Mouse (Mus musculus) hematopoietic stem cell, adult 5-6 weeks (primary cell): Measurements from ENCODE around the gene Peak1. TPM values are rescaled to one million over a fixed set of nuclear protein-coding genes. Genes with fewer than 3 reads are reported as not detected.
A peak's percentile ranks its signal among the peaks of the same experiment; 100 is the strongest.

ENCODE experiments used
- ATAC-seq, 2 experiments: fragments of 125-278 bp in 1 of 2; replicated peaks in 1 of 2; 2 replicates each; pipeline ENCODE4 v1.8.0; 2016 to 2017; ENCODE audit warnings: inconsistent platforms in 2 of 2, mild to moderate bottlenecking in 2 of 2, moderate number of reproducible peaks in 2 of 2, low read depth in 1 of 2, moderate TSS enrichment in 1 of 2; ENCODE audit not compliant: low FRiP score in 2 of 2, poor library complexity in 2 of 2, severe bottlenecking in 2 of 2, insufficient read depth in 1 of 2, low TSS enrichment in 1 of 2
- total RNA-seq: library from RNA; stranded (forward); fragments of 172-1452, 232-1000 nt; gene quantifications from 2 replicates; pipeline ENCODE4 v1.2.3, GENCODE M21; 2017

Gene Peak1
- total RNA-seq, 1 experiment from 2014 or later, result 31.5 TPM

DNA sequence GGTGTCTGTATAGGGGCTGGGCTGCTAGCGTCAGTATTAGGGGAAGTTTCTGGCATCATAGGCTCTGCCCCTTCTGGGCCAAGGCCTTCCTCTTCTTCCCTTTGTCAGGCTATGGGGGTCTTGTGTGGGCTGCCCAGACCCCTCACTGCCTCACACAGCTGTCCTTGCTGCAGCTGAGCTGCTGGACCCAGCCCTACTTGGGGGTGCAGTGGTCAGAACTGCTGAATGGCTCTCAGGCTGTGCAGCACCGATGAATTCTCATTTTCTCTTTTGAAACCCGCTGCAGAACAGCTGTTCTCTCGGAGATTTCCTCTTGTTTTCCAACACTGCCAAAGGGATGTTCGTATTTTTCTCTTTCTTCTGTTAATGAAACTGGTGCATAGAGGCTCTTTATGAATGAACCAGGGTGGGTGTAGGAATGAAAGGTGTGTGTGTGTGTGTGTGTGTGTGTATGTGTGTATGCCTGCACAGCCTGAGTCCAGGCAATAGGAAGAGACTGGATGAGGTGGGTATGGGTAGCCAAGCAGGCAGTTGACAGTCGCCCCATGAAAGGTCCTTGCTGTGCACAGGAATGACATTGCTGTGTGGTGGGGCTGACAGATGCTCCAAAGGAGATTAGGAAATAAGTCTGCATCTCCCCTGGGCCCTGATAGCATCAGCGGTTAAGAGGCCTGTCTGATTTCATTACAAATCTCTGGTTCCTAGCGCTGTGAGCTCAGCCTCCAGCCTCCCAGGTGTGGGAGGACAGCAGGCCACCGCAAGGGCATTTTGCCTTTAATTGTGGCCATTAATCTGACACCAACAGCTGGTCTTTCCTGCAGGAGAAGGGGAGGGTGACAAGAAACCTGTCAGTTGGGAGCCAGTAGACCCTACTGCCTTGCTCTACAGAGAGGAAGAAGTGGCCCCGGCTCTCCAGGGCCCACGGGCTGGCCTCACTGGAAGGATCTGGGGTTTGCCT, 226.1 kb downstream of the Peak1 start:
- ATAC-seq, result no peak

DNA sequence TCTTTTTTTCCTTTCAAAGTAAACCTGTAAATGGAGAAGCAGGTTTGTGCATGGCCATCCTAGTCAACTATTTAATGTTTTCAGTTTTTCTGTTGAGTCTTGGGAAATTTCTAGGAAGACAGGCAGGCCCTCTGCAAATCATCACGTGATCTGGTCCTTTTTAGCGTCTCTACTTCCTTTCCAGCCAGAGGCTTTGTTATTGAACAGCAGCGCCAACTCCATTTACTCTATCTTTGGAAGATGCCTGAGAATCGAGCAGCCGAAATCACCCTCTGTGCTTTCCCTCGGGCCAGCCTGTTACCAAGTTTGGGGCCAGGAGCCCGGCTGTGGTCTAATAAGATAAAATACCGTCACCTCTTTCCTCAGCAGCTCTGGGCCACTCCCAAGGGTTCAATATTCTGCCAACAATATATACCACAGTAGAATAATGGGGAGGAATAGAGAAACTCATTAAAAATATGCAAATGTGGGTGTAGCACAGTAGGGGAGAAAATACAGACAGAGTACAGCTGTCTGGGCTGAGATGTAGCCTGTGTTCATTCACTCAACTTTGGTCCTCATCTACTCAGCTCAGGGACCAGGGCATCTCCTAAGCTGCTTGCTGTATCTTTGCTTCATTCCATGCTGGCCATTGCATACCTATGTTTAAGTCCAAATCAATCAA, 237.6 kb downstream of the Peak1 start:
- ATAC-seq, result no peak

GRCm38 (mm10) chr9:56179416-56180117, 238.3 kb downstream of the Peak1 start:
- ATAC-seq, result peak; percentile 72 to 93; a peak in 3 of 4 replicates

GRCm38 (mm10) chr9:56177354-56177753, 240.5 kb downstream of the Peak1 start:
- no peak for ATAC-seq

GRCm38 (mm10) chr9:56175316-56175715, 242.6 kb downstream of the Peak1 start:
- no peak for ATAC-seq

GRCm38 (mm10) chr9:56167690-56168089, 250.2 kb downstream of the Peak1 start:
- ATAC-seq, result no peak

DNA sequence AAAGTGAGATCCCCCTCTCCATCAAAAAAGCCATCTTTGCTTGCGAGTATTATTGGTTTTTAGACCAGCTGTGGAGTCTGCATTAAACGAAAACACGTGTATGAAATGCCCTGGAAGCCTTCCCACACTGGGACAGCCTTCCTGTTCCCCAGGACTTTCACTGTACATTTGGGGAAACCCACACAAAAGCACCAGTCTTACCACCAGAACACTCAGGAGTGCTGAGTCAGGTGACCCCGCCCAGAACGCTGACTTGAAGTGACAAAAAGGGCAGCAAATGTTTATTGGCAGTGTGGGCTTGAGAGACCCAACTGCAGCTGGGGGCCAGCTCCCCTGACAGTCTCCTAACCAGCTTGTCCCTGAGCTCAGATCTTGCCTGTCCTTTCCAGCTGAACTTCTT, 251.7 kb downstream of the Peak1 start:
- peak; percentile 71 to 80; a peak in 3 of 4 replicates for ATAC-seq

GRCm38 (mm10) chr9:56165377-56165776, 252.5 kb downstream of the Peak1 start, which contains the start of gene Tspan3:
Gene Tspan3, minus strand, starts transcription at chr9:56165477.
- no peak for ATAC-seq

DNA sequence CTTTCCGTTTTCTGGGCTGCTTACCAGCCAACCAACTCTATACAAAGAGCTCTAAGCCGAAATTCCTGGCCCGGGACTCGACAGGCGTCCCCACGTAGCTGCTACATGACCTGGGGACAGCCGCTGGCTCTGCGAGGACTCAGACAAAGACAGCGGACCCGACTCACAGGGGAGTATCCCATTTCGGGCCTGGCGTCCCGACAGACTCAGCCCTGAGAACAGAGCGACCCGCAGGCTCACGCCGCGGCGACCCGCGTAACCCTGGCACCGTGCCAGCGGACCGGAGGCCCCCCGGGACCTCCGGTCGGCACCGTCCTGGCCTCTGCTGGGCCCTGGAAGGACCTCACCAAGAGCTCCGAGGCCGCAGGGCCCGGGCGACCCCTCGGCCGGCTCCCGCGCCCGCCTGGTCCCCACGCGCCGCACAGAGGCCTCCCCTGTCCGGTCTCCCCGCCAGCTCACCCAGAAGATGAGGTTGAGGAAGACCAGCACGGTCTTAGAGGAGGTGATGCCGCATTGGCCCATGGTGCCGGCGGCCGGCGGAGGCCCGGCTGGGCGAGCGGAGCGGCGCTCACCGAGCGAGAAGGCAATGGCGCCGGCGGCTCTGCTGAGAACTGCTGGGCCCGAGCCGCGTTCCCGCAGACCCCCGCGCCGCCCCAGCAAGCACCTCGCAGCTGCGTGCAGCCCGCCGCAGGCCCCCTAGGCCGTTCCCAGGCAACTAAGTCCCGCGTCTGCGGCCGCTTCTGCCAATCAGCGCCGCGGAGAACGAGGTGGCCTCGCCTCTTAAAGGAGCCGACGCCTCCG, 257.3 kb downstream of the Peak1 start:
- peak; percentile 92 to 93 for ATAC-seq

DNA sequence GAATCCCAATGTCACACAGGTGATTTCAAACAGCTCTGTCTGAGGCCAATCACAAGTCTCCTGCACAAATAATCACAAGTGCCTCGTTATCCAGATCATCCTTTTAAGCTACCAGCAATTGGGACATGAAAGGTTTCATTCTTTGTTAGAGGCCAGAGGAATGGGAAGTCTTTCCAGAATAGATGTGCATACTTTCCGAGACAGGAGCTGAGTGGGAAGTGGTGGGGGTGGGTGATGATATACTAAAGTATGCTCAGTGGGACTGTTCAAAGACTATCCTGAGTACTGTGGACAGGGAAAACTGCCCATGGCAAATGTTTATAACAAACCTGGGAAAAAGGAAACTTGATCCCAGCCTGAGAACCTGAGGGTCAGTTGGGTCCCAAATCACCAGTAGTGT, 258.4 kb downstream of the Peak1 start:
- ATAC-seq, result no peak

GRCm38 (mm10) chr9:56158077-56158476, 259.8 kb downstream of the Peak1 start:
- no peak for ATAC-seq

DNA sequence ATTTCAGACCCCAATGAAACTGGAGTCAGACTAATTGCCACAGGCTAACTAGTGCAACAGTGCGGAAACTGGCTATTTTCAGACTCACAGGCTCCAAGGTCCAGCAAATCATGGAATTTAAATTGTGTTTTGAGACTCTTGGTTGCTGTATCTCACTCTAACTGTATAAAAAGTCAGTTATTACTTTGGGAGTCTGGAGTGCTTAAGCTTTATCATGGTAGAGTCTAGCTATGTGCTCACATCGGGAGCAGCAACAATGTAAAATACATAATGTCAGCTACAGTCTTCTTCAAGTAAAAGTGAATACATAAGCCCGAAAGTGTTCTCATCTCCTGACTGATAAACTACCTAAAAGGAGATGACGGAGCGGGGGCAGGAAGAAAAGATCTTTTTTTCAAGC, 263.3 kb downstream of the Peak1 start:
- ATAC-seq, result no peak

GRCm38 (mm10) chr9:56152482-56153007, 265.3 kb downstream of the Peak1 start:
- ATAC-seq, result peak in 1 of 2 experiments; percentile 12; a peak in 1 of 4 replicates

DNA sequence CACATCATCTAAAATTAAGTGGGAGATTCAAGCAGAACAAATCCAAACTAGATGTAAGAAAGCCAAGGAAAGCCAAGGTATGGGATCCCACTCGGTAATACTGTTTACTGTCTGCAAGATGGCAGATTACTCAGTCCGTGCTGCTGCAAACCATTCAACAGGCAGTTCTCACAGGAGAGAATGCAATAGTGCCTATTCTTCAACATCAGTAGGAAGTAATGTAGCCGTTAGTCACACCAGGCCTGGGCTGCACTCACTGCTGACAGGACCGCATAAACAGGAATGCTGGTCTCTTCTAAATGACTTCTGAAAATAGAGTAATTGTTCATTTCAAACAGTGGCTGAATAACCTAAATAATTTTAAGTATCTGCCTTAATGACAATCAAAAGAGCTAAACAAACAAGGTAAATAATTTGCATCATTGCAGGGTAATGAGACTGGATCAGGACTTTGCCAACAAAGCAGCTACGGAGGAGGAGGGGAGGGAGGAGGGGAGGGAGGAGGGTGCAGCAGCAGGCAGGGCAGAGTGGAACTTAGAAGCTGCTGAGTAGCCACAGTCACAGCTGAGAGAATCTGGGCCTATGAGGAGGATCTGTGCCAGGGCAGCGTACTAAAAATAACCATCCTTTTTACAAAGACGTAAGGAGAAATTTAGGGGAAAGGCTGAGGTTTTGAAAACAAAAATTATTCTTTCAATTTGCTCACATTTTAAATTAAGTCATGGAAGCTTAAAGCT, 266.0 kb downstream of the Peak1 start:
- no peak for ATAC-seq
